Mouse (Mus musculus) thymus, adult 2 months (tissue): ENCODE measurements around the gene Hoxb3.

ENCODE experiments used
- CTCF ChIP-seq: fragments of 200-500 bp; IDR thresholded peaks from 2 replicates; pipeline ENCODE4 v1.5.1; 2012; ENCODE audit warnings: mild to moderate bottlenecking, control low read depth, low read length, moderate library complexity, borderline replicate concordance; ENCODE audit not compliant: control insufficient read depth, poor library complexity, insufficient read depth; ENCODE audit errors: extremely low read depth
- POLR2A ChIP-seq: fragments of 200-500 bp; IDR thresholded peaks from 2 replicates; pipeline ENCODE4 v1.6.1; 2012; ENCODE audit warnings: mild to moderate bottlenecking, low read length, control low read depth, moderate library complexity; ENCODE audit not compliant: control insufficient read depth, poor library complexity, insufficient read depth; ENCODE audit errors: extremely low read depth

- TF ChIP-seq CTCF (no peak), POLR2A (no peak)
Measured at GRCm38 (mm10) chr11:96281855-96282570, 41.1 kb upstream of the Hoxb3 start, which contains the start of gene Hoxb8.
